Mouse (Mus musculus) hindbrain, embryonic 16.5 days (tissue): ENCODE measurements around the gene Fubp3. TPM values are rescaled to one million over a fixed set of nuclear protein-coding genes. Genes with fewer than 3 reads are reported as not detected.
A peak's percentile ranks its signal among the peaks of the same experiment; 100 is the strongest.

ENCODE experiments used
- ATAC-seq: fragments of 200-750 bp; cut with Nextera tagmentation; 2 replicates; pipeline ENCODE4 v1.8.0; 2017; ENCODE audit warnings: moderate TSS enrichment, moderate library complexity
- H3K27ac ChIP-seq: fragments of 300-500 bp; sonication (generic); 2 replicates; pipeline ENCODE4 v1.5.1; 2014; ENCODE audit warnings: low read depth, mild to moderate bottlenecking, control low read depth, low read length, moderate library complexity
- H3K27me3 ChIP-seq: fragments of 300-500 bp; sonication (generic); replicated peaks from 2 replicates; pipeline ENCODE4 v1.6.1; 2014; ENCODE audit warnings: low read length; ENCODE audit not compliant: control insufficient read depth, insufficient read depth
- H3K36me3 ChIP-seq: fragments of 300-500 bp; sonication (generic); 2 replicates; pipeline ENCODE4 v1.6.1; 2014; ENCODE audit warnings: mild to moderate bottlenecking, low read length, moderate library complexity, mixed read lengths; ENCODE audit not compliant: control insufficient read depth, insufficient read depth
- H3K4me1 ChIP-seq: fragments of 300-500 bp; sonication (generic); 2 replicates; pipeline ENCODE4 v1.6.1; 2014; ENCODE audit warnings: low read depth, low read length; ENCODE audit not compliant: control insufficient read depth, insufficient read depth
- H3K4me2 ChIP-seq: fragments of 300-500 bp; sonication (generic); 2 replicates; pipeline ENCODE4 v1.6.1; 2014; ENCODE audit warnings: mild to moderate bottlenecking, low read length, control low read depth, moderate library complexity
- H3K4me3 ChIP-seq: fragments of 300-500 bp; sonication (generic); 2 replicates; pipeline ENCODE4 v1.5.1; 2014; ENCODE audit warnings: mild to moderate bottlenecking, low read length, control low read depth, moderate library complexity
- H3K9ac ChIP-seq: fragments of 300-500 bp; sonication (generic); 2 replicates; pipeline ENCODE4 v1.6.1; 2014; ENCODE audit warnings: low read depth, mild to moderate bottlenecking, control low read depth, low read length, moderate library complexity
- H3K9me3 ChIP-seq: fragments of 300-500 bp; sonication (generic); 2 replicates; pipeline ENCODE4 v1.6.1; 2014; ENCODE audit warnings: mild to moderate bottlenecking, low read length, moderate library complexity; ENCODE audit not compliant: control insufficient read depth
- WGBS: fragments of 180-500 bp; shearing (Covaris S2); extraction: QIAGEN DNeasy Blood & Tissue Kit; methylation state at CpG from one replicate; pipeline ENCODE4 v1.1.7; 2014; 5-methylcytosine and 5-hydroxymethylcytosine counted together
- polyA plus RNA-seq: library from polyadenylated mRNA; unstranded; fragments of >200 nt; fragmentation: Nextera tagmentation; extraction: Ambion mirVana; gene quantifications from 2 replicates; pipeline ENCODE4 v1.2.1, GENCODE M21; 2015

The Fubp3 gene
- polyA plus RNA-seq = 42.8 and 44.2 TPM in 2 replicates

- H3K36me3 ChIP-seq = no peaks in the 10 kb centered on the region
- peak within 1 kb of the TSS; percentile 82 for H3K27ac ChIP-seq
- H3K9me3 ChIP-seq = no peaks in the 10 kb centered on the region
- H3K4me2 ChIP-seq = peak within 1 kb of the TSS; percentile 98
- peaks cover 17% of the 10 kb centered on the region for H3K4me1 ChIP-seq
- H3K9ac ChIP-seq = peak within 1 kb of the TSS; percentile 95
- H3K4me3 ChIP-seq = peak within 1 kb of the TSS; percentile 71
- peaks cover 6% of the 10 kb centered on the region for H3K27me3 ChIP-seq
- WGBS = under 1% methylated on average over 47 of the region's 51 CpGs
- peak; percentile 98 for ATAC-seq
These were observed at the start of gene Fubp3 for GRCm38 (mm10) chr2:31572051-31572914. TSS of gene Fubp3 (plus strand) at chr2:31572651.

DNA sequence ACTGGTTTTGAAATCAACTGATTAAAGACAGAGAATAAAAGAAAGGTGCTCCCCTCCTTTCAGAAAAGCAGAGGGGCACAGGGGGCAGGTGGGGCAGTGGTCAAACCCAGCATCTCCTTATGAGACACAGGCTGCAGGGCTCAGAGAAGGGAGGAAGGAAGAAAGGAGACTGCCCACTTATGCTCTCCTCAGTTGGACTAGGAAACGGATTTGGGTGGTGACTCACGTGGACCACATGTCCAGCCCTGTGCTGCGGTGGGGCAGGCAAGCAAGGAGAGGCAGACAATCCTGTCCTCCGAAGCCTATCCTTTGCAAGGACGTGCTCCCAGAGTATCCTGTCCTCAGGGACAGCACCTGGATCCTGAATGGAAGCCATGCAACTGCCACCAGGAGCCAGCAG, 47.8 kb upstream of the Fubp3 start:
- no peak overlapping the region for H3K9ac ChIP-seq
- 79% methylated on average over 5 of the region's 5 CpGs for WGBS
- H3K4me1 ChIP-seq = no peaks in the 10 kb centered on the region
- H3K27me3 ChIP-seq = no peaks in the 10 kb centered on the region; the same call in 1 of the 2 replicates
- H3K27ac ChIP-seq = no peak overlapping the region
- no peak overlapping the region for H3K4me2 ChIP-seq
- no peaks in the 10 kb centered on the region for H3K36me3 ChIP-seq
- no peaks in the 10 kb centered on the region for H3K9me3 ChIP-seq
- H3K4me3 ChIP-seq = no peak overlapping the region
- ATAC-seq = no peak

DNA sequence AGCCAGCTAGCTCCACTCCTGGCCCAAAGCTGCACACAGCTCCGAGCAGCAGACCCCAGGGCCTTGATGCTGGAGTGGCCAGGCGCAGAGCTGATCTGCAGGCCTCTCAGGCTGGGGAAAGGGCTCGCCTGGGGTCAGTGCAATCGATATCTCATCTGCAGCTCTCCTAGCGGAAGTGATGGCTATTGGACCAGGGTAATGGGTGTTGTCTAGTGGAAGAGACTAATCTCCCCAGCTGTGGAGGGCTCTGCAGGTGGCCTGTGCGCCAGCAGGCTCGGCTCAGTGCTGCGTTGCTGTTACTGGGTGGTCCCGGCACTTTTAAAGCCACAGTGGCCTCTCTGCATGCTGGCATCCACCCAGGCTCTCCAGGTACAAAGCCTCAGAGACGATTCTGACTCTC, 46.7 kb upstream of the Fubp3 start:
- H3K9me3 ChIP-seq = no peaks in the 10 kb centered on the region
- H3K27ac ChIP-seq = no peak overlapping the region
- ATAC-seq = no peak
- H3K9ac ChIP-seq = no peak overlapping the region
- H3K4me2 ChIP-seq = no peak overlapping the region
- H3K4me1 ChIP-seq = no peaks in the 10 kb centered on the region
- no peaks in the 10 kb centered on the region for H3K36me3 ChIP-seq
- no peak overlapping the region for H3K4me3 ChIP-seq
- H3K27me3 ChIP-seq = no peaks in the 10 kb centered on the region; the same call in 1 of the 2 replicates
- 34% methylated on average over 8 of the region's 10 CpGs for WGBS

GRCm38 (mm10) chr2:31530201-31530600, 42.2 kb upstream of the Fubp3 start:
- 74% methylated on average over 5 of the region's 5 CpGs for WGBS
- Histone ChIP-seq H3K9me3 (no peaks in the 10 kb centered on the region), H3K4me2 (no peak overlapping the region), H3K9ac (no peak overlapping the region), H3K27me3 (peaks cover 3% of the 10 kb centered on the region; the same call in 1 of the 2 replicates), H3K36me3 (no peaks in the 10 kb centered on the region), H3K27ac (no peak overlapping the region), H3K4me1 (no peaks in the 10 kb centered on the region), H3K4me3 (no peak overlapping the region)
- no peak for ATAC-seq

- Histone ChIP-seq H3K27me3 (peaks cover 7% of the 10 kb centered on the region), H3K4me3 (no peak overlapping the region), H3K27ac (no peak overlapping the region), H3K36me3 (no peaks in the 10 kb centered on the region), H3K9ac (no peak overlapping the region), H3K4me1 (no peaks in the 10 kb centered on the region), H3K9me3 (no peaks in the 10 kb centered on the region), H3K4me2 (no peak overlapping the region)
- no peak for ATAC-seq
- 67% methylated on average over 5 of the region's 5 CpGs for WGBS
These were observed 35.4 kb upstream of the Fubp3 start for GRCm38 (mm10) chr2:31537054-31537453.

GRCm38 (mm10) chr2:31538745-31539144, 33.7 kb upstream of the Fubp3 start:
- Histone ChIP-seq H3K27me3 (peaks cover 7% of the 10 kb centered on the region), H3K4me2 (no peak overlapping the region), H3K27ac (no peak overlapping the region), H3K9me3 (no peaks in the 10 kb centered on the region), H3K36me3 (no peaks in the 10 kb centered on the region), H3K4me1 (no peaks in the 10 kb centered on the region), H3K4me3 (no peak overlapping the region), H3K9ac (no peak overlapping the region)
- ATAC-seq = no peak
- WGBS = 72% methylated on average over 5 of the region's 5 CpGs

DNA sequence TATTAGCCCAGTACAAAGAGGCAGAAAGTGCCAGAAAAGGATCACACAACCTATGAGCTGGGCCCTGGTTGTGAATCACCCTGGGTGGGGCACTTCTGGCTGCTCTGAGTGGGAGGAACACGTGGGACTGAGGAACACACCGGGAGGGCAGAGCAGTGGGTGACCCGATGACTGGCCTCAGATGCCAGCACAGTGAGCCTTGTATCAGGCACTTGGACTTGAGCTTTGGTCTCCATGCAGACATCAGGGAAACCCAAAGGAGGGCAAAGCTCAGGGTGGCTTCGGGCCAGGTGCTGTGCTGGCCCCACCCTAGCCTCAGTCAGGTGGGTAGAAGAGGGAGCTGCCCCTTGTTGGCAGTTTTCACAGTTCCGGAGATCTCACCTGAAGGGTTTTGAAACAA, 30.9 kb upstream of the Fubp3 start:
- no peak overlapping the region for H3K4me2 ChIP-seq
- WGBS = 89% methylated on average over 5 of the region's 5 CpGs
- peaks cover 4% of the 10 kb centered on the region for H3K27me3 ChIP-seq
- H3K4me1 ChIP-seq = no peaks in the 10 kb centered on the region
- no peak for ATAC-seq
- no peak overlapping the region for H3K4me3 ChIP-seq
- no peak overlapping the region for H3K9ac ChIP-seq
- no peak overlapping the region for H3K27ac ChIP-seq
- no peaks in the 10 kb centered on the region for H3K36me3 ChIP-seq
- H3K9me3 ChIP-seq = no peaks in the 10 kb centered on the region

- H3K9me3 ChIP-seq = no peaks in the 10 kb centered on the region
- no peak overlapping the region for H3K4me3 ChIP-seq
- WGBS = 52% methylated on average over 11 of the region's 11 CpGs
- no peak for ATAC-seq
- H3K4me2 ChIP-seq = no peak overlapping the region
- no peak overlapping the region for H3K9ac ChIP-seq
- H3K27me3 ChIP-seq = no peaks in the 10 kb centered on the region
- no peaks in the 10 kb centered on the region for H3K4me1 ChIP-seq
- no peak overlapping the region for H3K27ac ChIP-seq
- H3K36me3 ChIP-seq = no peaks in the 10 kb centered on the region
These were observed 24.7 kb upstream of the Fubp3 start for GRCm38 (mm10) chr2:31547726-31548125.

- no peak overlapping the region for H3K9ac ChIP-seq
These were observed 21.9 kb upstream of the Fubp3 start for GRCm38 (mm10) chr2:31550503-31550902.

More at GRCm38 (mm10) chr2:31550503-31550902, 21.9 kb upstream of the Fubp3 start:
- Histone ChIP-seq H3K4me2 (no peak overlapping the region), H3K27me3 (no peaks in the 10 kb centered on the region), H3K36me3 (no peaks in the 10 kb centered on the region), H3K4me3 (no peak overlapping the region), H3K27ac (no peak overlapping the region), H3K4me1 (no peaks in the 10 kb centered on the region), H3K9me3 (no peaks in the 10 kb centered on the region)
- no peak for ATAC-seq
- 75% methylated on average over 3 of the region's 3 CpGs for WGBS
